In genomic region chr13:41345756-41346155, GRCm38 (mm10) we compare ENCODE assay signal across 10 mouse cellular contexts.
DNase-seq lines count a peak whose midpoint lies in the region; ATAC-seq and TF ChIP-seq lines count a peak whose summit lies in the region.
"Had no signal": no experiment of that assay in that cellular context is flagged by ENCODE, and none has a peak within 500 bp of the region (broad histone marks: within the 10 kb centered on the region; RNA-seq: fewer than 3 reads in every experiment).

No protein-coding gene starts in this region.

- intact Hi-C loops in gastrocnemius, adult 2 months (cut with DNase I): no loop called here
- intact Hi-C loops in heart, postnatal 36 days (cut with DNase I): loop anchor here (2.0 kb wide), 1 partner anchor 121 kb away; no protein-coding TSS in a partner anchor
- intact Hi-C loops in left cerebral cortex, postnatal 14 days (cut with DNase I): no loop called here

- H3K4me3 ChIP-seq in gastrocnemius, adult 2 months: peak overlapping the region; percentile 38
- H3K4me3 ChIP-seq in small intestine, adult 2 months (ENCODE audit: low read depth, low read length): no peak overlapping the region
- H3K4me3 ChIP-seq in forebrain, embryonic 15.5 days: no peak overlapping the region
- H3K4me3 ChIP-seq: limb, embryonic 13.5 days had no signal

- no peak for ATAC-seq in forebrain, embryonic 15.5 days (replicated peaks)

- DNase-seq in gastrocnemius, adult 2 months: no peak
- no peak for DNase-seq in gastrocnemius, postnatal 4 days (ENCODE audit: low spot score in 2 of 2)
- DNase-seq in heart, postnatal 36 days: peak; percentile 35 to 54
- peak; percentile 55 to 72 for DNase-seq in kidney, postnatal 25 days
- DNase-seq in adrenal gland, adult 18-20 months (ENCODE audit: low spot score in 2 of 2): no peak
- no peak for DNase-seq in left cerebral cortex, postnatal 14 days (ENCODE audit: low spot score in 2 of 2)
- DNase-seq: thymus, adult 2 months had no signal

- peaks cover 49% of the 10 kb centered on the region for H3K4me1 ChIP-seq in small intestine, adult 2 months (ENCODE audit: control insufficient read depth, insufficient read depth, insufficient read length, low read length)
- peaks cover 14% of the 10 kb centered on the region; the same call in 1 of the 2 replicates for H3K4me1 ChIP-seq in forebrain, embryonic 15.5 days

- peak overlapping the region; percentile 65 for H3K27ac ChIP-seq in gastrocnemius, adult 2 months
- peak overlapping the region; percentile 17; the same call in 1 of the 2 replicates for H3K27ac ChIP-seq in small intestine, adult 2 months (ENCODE audit: insufficient read depth, low read depth, low read length)
- H3K27ac ChIP-seq in forebrain, embryonic 15.5 days (replicated peaks): no peak overlapping the region
- H3K27ac ChIP-seq: limb, embryonic 13.5 days had no signal

- 67% methylated on average over 7 of the region's 7 CpGs for WGBS in small intestine, adult 2 months
- 80% methylated on average over 7 of the region's 7 CpGs for WGBS in forebrain, embryonic 15.5 days

- no peak overlapping the region for H3K4me2 ChIP-seq in forebrain, embryonic 15.5 days (replicated peaks)
- H3K4me2 ChIP-seq: limb, embryonic 13.5 days had no signal

- H3K9ac ChIP-seq in forebrain, embryonic 15.5 days (replicated peaks): no peak overlapping the region
- H3K9ac ChIP-seq: limb, embryonic 13.5 days had no signal

- peaks cover 3% of the 10 kb centered on the region; the same call in 1 of the 2 replicates for H3K36me3 ChIP-seq in small intestine, adult 2 months (ENCODE audit: control insufficient read depth, insufficient read depth, low read length)
- no peaks in the 10 kb centered on the region for H3K36me3 ChIP-seq in forebrain, embryonic 15.5 days
- H3K36me3 ChIP-seq: limb, embryonic 13.5 days had no signal

- H3K27me3 ChIP-seq in small intestine, adult 2 months (ENCODE audit: control insufficient read depth, insufficient read depth, low read length): no peaks in the 10 kb centered on the region
- H3K27me3 ChIP-seq in forebrain, embryonic 15.5 days: no peaks in the 10 kb centered on the region
- H3K27me3 ChIP-seq: limb, embryonic 13.5 days had no signal

- no peak for TF ChIP-seq POLR2A in small intestine, adult 2 months (IDR thresholded peaks at IDR 0.05; ENCODE audit: low read depth, low read length)

- no peak for TF ChIP-seq CTCF in gastrocnemius, adult 2 months (IDR thresholded peaks at IDR 0.05)
- no peak for TF ChIP-seq CTCF in small intestine, adult 2 months (IDR thresholded peaks at IDR 0.05; ENCODE audit: extremely low read depth, insufficient read length, insufficient replicate concordance, low read depth, low read length)

- no peaks in the 10 kb centered on the region for H3K9me3 ChIP-seq in forebrain, embryonic 15.5 days
- H3K9me3 ChIP-seq: limb, embryonic 13.5 days had no signal

Comparison
In these comparisons a context has a peak if more than half of its experiments do, and no peak if none do; other contexts are left out.
1. DNase-seq: peak in heart, postnatal 36 days (2 of 2) and kidney, postnatal 25 days (2 of 2); none in gastrocnemius, adult 2 months (single experiment), gastrocnemius, postnatal 4 days (0 of 2), adrenal gland, adult 18-20 months (0 of 2) and left cerebral cortex, postnatal 14 days (0 of 2).